Mouse (Mus musculus) cerebellum, adult 2 months (tissue): Measurements from ENCODE around the gene Olfr985. TPM values are rescaled to one million over a fixed set of nuclear protein-coding genes. Genes with fewer than 3 reads are reported as not detected.
A peak's percentile ranks its signal among the peaks of the same experiment; 100 is the strongest.

Source experiments
- DNase-seq, 2 experiments: peaks; one replicate each; pipeline ENCODE4 v3.0.0; 2021
- H3K27ac ChIP-seq: fragments of 200-500 bp; 2 replicates; pipeline ENCODE4 v1.5.1; 2012; ENCODE audit warnings: low read length, control low read depth, inconsistent platforms; ENCODE audit not compliant: insufficient read depth
- H3K27me3 ChIP-seq: fragments of 200-500 bp; 2 replicates; pipeline ENCODE4 v1.6.1; 2012; ENCODE audit warnings: inconsistent platforms, mild to moderate bottlenecking, low read length, moderate library complexity; ENCODE audit not compliant: control insufficient read depth, insufficient read depth
- H3K4me1 ChIP-seq: fragments of 200-500 bp; 2 replicates; pipeline ENCODE4 v1.6.1; 2011; ENCODE audit warnings: low read length; ENCODE audit not compliant: control insufficient read depth, insufficient read depth
- H3K4me3 ChIP-seq: fragments of 200-500 bp; replicated peaks from 2 replicates; pipeline ENCODE3; 2011; ENCODE audit warnings: mild to moderate bottlenecking, low read depth, low read length, control low read depth; ENCODE audit not compliant: insufficient read depth
- CTCF ChIP-seq: fragments of 200-500 bp; IDR thresholded peaks from 2 replicates; pipeline ENCODE4 v1.5.1; 2011; ENCODE audit warnings: low read depth, mild to moderate bottlenecking, control low read depth, low read length, moderate library complexity, borderline replicate concordance; ENCODE audit not compliant: insufficient read depth
- POLR2A ChIP-seq: fragments of 200-500 bp; IDR thresholded peaks from 2 replicates; pipeline ENCODE4 v1.6.1; 2011; ENCODE audit warnings: low read length, control low read depth, borderline replicate concordance; ENCODE audit not compliant: insufficient read depth
- WGBS: fragments of 180-500 bp; shearing (Covaris S2); methylation state at CpG from one replicate; pipeline ENCODE4 v1.1.7; 2018; 5-methylcytosine and 5-hydroxymethylcytosine counted together
- polyA plus RNA-seq: library from polyadenylated mRNA; depleted of rRNA; stranded (reverse); fragments of >200 nt; gene quantifications from 2 replicates; pipeline ENCODE4 v1.2.3, GENCODE M21; 2012; rRNA removed

Gene Olfr985
- 0.10 TPM in 1 of 2 replicates, not detected in the other for polyA plus RNA-seq

DNA sequence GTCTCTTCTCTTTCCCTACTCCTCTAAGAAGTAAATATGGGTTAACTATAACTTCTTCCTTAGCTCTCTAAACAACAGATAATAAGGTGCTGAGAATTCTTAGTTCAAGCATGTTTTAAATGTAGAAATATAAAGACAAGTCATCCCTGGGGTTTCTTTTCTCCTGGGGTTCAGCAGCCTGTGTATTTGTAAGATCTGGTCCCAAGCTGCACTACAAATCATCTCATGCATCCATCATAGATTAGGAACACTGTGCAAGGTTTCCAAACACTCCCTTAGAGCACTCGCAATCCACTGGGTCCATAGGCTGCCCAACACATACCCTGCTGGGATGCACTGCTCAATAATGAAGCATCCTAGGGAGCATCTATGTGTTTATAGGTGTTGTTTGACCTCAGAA is at the start of gene Olfr985:
TSS of gene Olfr985 (minus strand) at position 101 of the 400 bp plus-strand sequence.
- DNase-seq: no peak
- TF ChIP-seq POLR2A (no peak), CTCF (no peak)
- WGBS: 83% methylated on average over 1 of the region's 1 CpGs
- Histone ChIP-seq H3K27ac (no peak within 1 kb of the TSS), H3K27me3 (no peaks in the 10 kb centered on the region), H3K4me1 (no peaks in the 10 kb centered on the region), H3K4me3 (no peak within 1 kb of the TSS)

- WGBS: 60% methylated on average over 6 of the region's 6 CpGs
- H3K4me3 ChIP-seq: no peak overlapping the region
- H3K4me1 ChIP-seq: no peaks in the 10 kb centered on the region
- TF ChIP-seq CTCF (no peak), POLR2A (no peak)
- DNase-seq: no peak
- no peaks in the 10 kb centered on the region for H3K27me3 ChIP-seq
- no peak overlapping the region for H3K27ac ChIP-seq
Measured at GRCm38 (mm10) chr9:40177017-40177416, 47.0 kb upstream of the Olfr985 start.

DNA sequence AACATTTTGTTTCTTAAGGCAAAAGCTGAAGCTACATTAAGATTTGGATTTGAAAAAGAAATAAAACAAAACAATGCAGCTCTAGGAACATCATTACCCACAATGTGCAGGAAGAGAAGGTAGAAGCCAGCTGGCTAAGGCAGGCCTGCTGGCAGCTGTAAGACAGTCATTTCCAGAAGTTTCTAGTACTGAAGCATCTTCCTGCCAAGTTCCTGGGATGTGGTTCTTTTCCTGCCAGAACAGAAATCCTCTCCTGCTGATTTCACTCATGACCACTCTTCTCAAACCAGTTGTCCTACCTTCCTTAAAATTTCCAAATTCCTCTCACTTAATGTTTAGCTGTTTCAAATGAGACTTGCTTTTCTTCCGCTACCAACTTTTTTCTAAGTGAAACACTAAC is 36.5 kb upstream of the Olfr985 start:
- Histone ChIP-seq H3K4me1 (no peaks in the 10 kb centered on the region), H3K27me3 (no peaks in the 10 kb centered on the region), H3K4me3 (no peak overlapping the region), H3K27ac (no peak overlapping the region)
- WGBS: 84% methylated on average over 1 of the region's 1 CpGs
- TF ChIP-seq POLR2A (no peak), CTCF (no peak)
- peak in 1 of 2 experiments; percentile 12 for DNase-seq

- Histone ChIP-seq H3K4me1 (no peaks in the 10 kb centered on the region), H3K4me3 (no peak overlapping the region), H3K27ac (no peak overlapping the region), H3K27me3 (no peaks in the 10 kb centered on the region)
- 26% methylated on average over 4 of the region's 4 CpGs for WGBS
- DNase-seq: no peak
- TF ChIP-seq POLR2A: no peak
- no peak for TF ChIP-seq CTCF
Measured at GRCm38 (mm10) chr9:40155118-40155644, 25.2 kb upstream of the Olfr985 start.

GRCm38 (mm10) chr9:40141544-40141943 is 11.6 kb upstream of the Olfr985 start:
- Histone ChIP-seq H3K4me3 (no peak overlapping the region), H3K27me3 (no peaks in the 10 kb centered on the region), H3K4me1 (no peaks in the 10 kb centered on the region), H3K27ac (no peak overlapping the region)
- no peak for DNase-seq
- TF ChIP-seq POLR2A: no peak
- no peak for TF ChIP-seq CTCF
- WGBS: 65% methylated on average over 1 of the region's 1 CpGs

GRCm38 (mm10) chr9:40139484-40139883 is 9.5 kb upstream of the Olfr985 start:
- DNase-seq: no peak
- no peak overlapping the region for H3K4me3 ChIP-seq
- no peaks in the 10 kb centered on the region for H3K27me3 ChIP-seq
- TF ChIP-seq POLR2A (no peak), CTCF (no peak)
- H3K4me1 ChIP-seq: no peaks in the 10 kb centered on the region
- H3K27ac ChIP-seq: no peak overlapping the region
- 80% methylated on average over 4 of the region's 4 CpGs for WGBS

GRCm38 (mm10) chr9:40136987-40137688 is 7.2 kb upstream of the Olfr985 start:
- 68% methylated on average over 6 of the region's 6 CpGs for WGBS
- Histone ChIP-seq H3K4me3 (no peak overlapping the region), H3K4me1 (no peaks in the 10 kb centered on the region), H3K27ac (no peak overlapping the region), H3K27me3 (no peaks in the 10 kb centered on the region)
- no peak for TF ChIP-seq POLR2A
- no peak for TF ChIP-seq CTCF
- DNase-seq: no peak

GRCm38 (mm10) chr9:40130556-40130955 is 572 bp upstream of the Olfr985 start:
- Histone ChIP-seq H3K27ac (no peak overlapping the region), H3K4me3 (no peak overlapping the region), H3K27me3 (no peaks in the 10 kb centered on the region), H3K4me1 (no peaks in the 10 kb centered on the region)
- WGBS: 92% methylated on average over 1 of the region's 1 CpGs
- DNase-seq: no peak
- TF ChIP-seq POLR2A: no peak
- TF ChIP-seq CTCF: no peak

DNA sequence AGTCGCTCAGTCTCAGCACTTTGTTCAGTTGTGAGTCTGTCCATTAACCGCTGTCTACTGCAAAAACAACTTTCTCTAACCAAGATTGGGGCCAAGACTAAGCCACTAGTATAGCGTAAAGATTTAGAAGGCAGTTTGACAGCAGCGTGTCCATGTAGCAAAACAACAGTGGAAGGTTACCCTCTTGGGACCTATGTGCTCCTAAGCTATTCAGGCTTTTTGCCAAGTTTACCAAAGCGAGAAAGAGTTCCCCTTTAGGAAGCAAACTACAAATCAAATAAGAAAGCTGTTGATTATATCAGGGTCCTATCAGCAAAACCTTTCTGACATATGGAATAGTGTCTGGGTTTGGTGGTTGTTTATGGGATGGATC is 12.7 kb downstream of the Olfr985 start:
- Histone ChIP-seq H3K4me1 (no peaks in the 10 kb centered on the region), H3K27ac (no peak overlapping the region), H3K4me3 (no peak overlapping the region), H3K27me3 (no peaks in the 10 kb centered on the region)
- no peak for DNase-seq
- WGBS: 19% methylated on average over 5 of the region's 5 CpGs
- TF ChIP-seq CTCF: no peak
- no peak for TF ChIP-seq POLR2A
